Mouse (Mus musculus) induced T-regulatory cell, adult 2 months (primary cell): ENCODE measurements around the gene Plekha6.

ENCODE experiments used
- DNase-seq: peaks from one replicate; pipeline ENCODE4 v3.0.0-alpha.2; 2012; ENCODE audit warnings: low read depth

Plekha6 gene

DNA sequence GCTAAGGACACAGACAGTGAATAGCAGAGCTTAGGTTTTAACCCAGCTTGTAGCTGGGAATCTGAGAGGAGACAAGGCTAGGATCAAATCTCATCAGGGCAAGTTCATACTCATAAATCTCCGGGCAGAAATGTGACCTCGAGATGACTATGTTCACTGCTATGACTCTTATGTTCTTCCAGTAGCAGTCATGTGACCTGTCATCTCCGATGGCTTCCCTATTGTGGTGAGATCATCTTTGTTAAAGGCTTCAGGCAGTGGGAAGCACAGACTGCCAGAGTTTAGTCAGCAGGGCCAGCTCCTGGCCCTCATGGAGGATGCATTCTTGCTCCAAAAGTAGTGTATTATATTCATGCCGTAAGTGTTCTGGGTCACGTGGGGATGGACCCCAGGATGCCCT, 113.0 kb downstream of the Plekha6 start:
- no peak for DNase-seq

DNA sequence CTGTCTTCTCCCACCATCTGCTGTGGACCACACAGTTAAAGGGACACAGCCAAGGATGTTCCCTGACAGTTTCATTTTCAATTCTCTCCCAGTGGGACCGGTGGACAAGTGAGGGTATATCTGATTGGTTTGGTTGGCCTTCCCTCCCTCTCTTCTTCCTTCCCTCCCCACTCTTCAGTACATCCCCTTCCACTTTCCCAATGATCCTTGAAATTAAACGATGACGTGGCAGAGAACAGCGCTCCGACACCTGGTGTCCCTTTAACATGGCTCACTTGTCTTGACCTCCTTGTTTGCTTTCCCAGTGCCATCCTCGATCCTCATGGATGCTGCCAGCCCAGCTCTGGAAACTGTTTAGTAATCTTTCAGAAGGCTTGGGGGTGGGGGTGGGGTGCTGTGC, 114.5 kb downstream of the Plekha6 start:
- DNase-seq, result no peak

- no peak for DNase-seq
These were observed 115.1 kb downstream of the Plekha6 start for GRCm38 (mm10) chr1:133278946-133279631.

GRCm38 (mm10) chr1:133279632-133280093, 115.7 kb downstream of the Plekha6 start:
- DNase-seq, result no peak

DNA sequence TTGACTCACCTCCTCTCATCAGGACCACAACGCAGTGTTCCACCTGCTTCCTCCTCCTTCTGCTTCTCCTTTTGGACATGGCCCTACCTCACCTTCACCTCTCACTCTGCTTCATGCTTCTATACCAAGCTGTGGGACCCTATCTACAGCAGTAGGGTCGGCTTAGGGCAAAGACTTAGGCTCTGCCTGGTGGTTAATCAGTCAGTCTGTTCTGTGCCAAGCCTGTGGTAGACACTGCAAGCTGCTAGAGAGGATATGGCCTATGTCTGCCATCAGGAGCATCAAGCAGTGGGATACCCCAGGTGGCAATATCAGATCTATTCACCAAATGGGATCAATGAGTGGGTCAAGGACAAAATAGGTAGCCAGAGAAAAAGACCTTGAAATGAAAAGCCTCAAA, 116.5 kb downstream of the Plekha6 start:
- DNase-seq, result no peak

GRCm38 (mm10) chr1:133285907-133286306, 121.9 kb downstream of the Plekha6 start:
- DNase-seq, result no peak

DNA sequence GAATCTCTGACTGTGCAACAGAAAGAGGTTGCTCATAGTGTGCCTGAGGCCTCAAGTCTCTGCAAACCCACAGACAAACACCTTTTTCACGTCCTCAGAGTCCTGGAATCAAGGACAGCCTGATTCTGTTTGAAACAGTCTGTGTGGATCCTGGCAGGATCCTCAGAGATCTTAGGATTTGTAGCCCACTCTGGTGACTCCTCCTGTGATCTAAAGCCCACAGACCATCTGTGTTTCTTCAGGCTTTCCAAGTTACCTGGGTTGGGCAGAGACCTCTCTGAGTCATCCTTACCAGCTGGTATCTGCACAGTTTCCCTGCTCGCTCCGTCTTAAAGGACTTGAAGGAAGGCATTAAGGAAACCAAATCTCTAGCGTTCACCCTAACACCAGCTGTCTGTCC, 123.0 kb downstream of the Plekha6 start:
- DNase-seq, result no peak

DNA sequence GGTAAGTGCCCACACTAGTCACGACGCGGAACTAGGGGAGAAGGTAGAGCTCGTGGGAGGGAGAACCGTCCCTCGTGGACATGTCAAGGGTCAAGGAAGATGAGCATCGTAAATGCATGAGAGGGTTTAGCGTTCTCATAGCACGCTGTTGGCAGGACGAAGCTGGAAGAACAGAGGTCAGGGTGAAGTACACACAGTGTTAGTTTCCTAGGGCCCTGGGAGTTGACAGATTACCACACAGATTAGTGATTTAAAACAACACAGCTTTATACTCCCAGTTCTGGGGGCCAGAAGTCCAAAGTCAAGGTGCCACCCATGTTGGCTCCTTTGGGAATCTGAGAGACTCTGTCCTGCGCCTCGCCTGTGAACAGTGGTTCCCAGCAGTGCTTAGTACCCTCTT, 123.9 kb downstream of the Plekha6 start:
- DNase-seq, result no peak

DNA sequence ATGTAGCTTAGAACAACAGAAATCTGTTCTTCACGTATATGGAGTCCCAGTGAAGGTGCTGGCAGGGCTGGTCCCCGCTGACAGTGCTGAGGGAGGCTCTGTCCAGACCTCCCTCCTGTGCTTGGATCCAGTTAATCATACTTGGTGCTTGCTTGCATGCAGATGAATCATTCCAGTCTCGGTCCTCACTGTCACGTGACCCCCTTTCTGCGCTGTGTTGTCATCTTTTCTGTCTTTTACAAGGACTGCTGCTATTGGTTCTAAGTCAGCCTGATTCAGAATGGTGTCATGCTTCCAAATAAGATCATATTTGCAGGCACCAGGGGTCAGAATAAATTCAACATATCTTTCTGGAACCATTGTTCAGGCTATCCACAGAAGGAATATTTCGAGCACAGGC, 127.9 kb downstream of the Plekha6 start:
- no peak for DNase-seq

DNA sequence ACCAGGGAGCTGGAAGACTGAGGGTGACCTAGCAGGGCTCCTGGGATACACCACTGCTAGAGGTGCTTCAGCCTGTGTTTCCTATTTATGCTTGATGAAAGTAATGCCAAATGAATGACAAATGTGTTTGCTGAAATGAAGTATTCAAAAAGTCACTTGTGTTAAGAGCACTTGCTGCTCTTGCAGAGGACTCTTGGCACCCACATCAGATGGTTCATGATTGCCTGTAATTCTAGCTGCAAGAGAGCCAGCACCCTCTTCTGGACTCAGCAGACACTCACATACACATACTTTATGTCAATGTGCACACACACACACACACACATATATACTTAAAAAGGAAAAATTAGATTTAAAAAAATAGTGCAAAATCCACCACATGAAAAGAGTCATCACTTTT, 128.6 kb downstream of the Plekha6 start:
- no peak for DNase-seq

DNA sequence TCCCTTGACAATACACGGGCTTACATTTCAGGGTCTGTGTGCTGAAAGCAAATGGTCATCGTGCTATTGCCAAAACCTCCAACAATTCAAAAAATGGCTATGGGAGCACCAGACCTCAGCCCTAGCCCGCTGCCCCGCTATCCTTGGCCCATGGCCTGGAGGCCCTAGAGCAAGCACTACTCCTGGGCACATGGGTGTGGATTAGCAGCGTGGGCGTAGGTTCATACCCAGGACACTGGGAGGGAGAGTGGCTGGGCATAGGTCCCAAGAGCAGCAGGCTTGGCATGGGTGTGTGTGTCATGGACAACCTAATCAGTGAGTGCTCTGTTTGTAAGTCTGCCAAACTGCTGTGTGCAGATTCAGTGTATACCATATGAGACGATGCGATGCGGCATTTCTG, 132.4 kb downstream of the Plekha6 start:
- no peak for DNase-seq

- no peak for DNase-seq
These were observed 134.8 kb downstream of the Plekha6 start for GRCm38 (mm10) chr1:133298816-133299215.

GRCm38 (mm10) chr1:133302540-133302939, 138.5 kb downstream of the Plekha6 start:
- DNase-seq, result no peak

- peak; percentile 53 for DNase-seq
These were observed 142.8 kb downstream of the Plekha6 start for GRCm38 (mm10) chr1:133306842-133307241.

- DNase-seq, result peak; percentile 73
These were observed 143.3 kb downstream of the Plekha6 start for GRCm38 (mm10) chr1:133307318-133307717.

DNA sequence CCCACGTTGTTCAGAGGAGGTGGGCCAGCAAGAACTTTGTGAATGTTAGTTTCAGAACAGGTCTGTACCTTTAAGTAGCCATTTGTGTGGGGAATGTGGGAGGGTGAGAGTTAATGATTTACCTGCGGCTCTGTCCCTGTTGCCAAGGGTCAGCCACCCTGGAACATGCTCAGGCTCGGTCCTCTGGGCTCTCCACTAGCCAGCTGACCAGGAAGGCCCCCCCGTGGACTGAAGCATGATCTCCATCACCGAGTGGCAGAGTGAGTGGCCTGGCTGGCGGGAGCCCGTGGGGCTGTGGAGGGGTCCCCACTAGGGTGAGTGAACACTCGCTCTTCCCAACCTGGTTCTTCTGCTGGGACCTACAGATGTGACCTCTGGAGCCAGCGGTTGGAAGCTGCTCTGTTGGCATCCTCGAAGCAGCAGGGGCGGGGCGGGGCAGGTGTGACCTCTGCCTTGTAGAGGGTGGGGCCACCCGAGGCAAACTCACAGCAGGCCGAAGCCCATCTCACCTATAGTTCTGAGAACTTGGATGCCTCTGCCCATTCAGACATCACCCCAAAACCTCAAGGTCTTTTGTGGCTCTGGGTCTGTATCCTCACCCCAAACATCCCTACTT, 145.8 kb downstream of the Plekha6 start, which contains the start of gene Golt1a:
Gene Golt1a (plus strand): TSS at position 149 of the 616 bp plus-strand sequence.
- no peak for DNase-seq

DNA sequence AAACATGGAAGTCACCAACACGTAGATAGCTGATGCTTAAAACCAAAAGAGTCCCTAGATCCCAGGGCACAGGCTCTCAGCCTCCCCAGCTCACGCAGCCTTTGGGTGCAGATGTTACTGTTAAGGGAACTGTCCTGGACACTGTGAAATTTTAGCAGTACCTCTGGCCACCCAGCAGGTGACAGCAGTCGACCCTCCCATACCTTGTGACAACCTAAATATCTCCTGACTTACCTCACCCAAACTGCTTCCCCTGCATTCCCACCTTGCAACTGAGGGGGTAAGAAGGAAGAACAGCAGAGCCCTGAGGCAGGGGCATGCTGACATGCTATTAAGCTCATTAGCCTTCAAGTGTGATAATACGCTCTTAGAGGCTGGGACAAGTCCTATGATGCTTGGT, 147.2 kb downstream of the Plekha6 start:
- no peak for DNase-seq

- DNase-seq, result no peak
These were observed 147.9 kb downstream of the Plekha6 start for GRCm38 (mm10) chr1:133311946-133312345.

GRCm38 (mm10) chr1:133314364-133314763, 150.4 kb downstream of the Plekha6 start:
- DNase-seq, result peak; percentile 57

GRCm38 (mm10) chr1:133315775-133316174, 151.8 kb downstream of the Plekha6 start:
- no peak for DNase-seq

DNA sequence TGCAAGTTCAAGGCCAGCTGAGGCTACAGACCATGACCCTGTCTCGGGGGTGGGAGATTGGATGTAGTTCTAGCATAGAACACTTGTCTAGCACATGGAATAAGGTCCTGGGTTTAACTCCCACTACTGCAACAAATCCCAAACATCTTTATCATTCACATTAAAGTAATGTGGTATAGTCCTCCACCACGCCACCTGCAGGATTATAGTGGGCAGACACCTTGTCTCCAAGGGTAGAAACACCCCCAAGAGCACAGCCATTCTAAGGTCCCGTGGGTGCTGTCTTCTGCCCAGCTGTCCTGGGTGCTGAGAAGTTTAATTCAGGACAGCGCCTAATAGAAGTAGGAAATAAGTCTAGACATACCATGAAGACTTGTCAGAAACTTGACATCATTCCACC, 152.6 kb downstream of the Plekha6 start:
- DNase-seq, result no peak

DNA sequence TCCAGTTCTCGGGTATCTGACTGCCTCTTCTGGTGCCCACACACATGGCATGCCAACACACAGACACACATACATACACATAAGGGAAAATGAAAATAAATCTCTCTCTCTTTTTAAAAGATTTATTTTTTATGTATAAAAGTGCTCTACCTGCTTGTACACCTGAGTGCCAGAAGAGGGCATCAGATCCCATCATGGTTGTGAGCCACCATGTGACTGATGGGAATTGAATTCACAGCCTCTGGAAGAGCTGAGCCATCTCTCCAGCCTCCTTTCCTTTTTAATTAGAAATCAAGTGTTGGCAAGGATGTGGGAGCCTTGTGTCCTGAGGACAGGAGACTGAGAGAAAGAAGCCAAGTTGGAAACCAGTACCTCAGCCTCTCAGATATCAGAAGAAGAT, 153.1 kb downstream of the Plekha6 start:
- no peak for DNase-seq

GRCm38 (mm10) chr1:133321267-133321925, 157.4 kb downstream of the Plekha6 start, which contains the start of gene Kiss1:
TSS of gene Kiss1 (plus strand) at chr1:133321875.
- DNase-seq, result no peak
